Mouse (Mus musculus) hindbrain, embryonic 16.5 days (tissue): ENCODE measurements around the gene Ncln. TPM values are rescaled to one million over a fixed set of nuclear protein-coding genes. Genes with fewer than 3 reads are reported as not detected.
A peak's percentile ranks its signal among the peaks of the same experiment; 100 is the strongest.

ENCODE experiments used
- ATAC-seq: fragments of 200-750 bp; cut with Nextera tagmentation; 2 replicates; pipeline ENCODE4 v1.8.0; 2017; ENCODE audit warnings: moderate TSS enrichment, moderate library complexity
- H3K27ac ChIP-seq: fragments of 300-500 bp; sonication (generic); 2 replicates; pipeline ENCODE4 v1.5.1; 2014; ENCODE audit warnings: low read depth, mild to moderate bottlenecking, control low read depth, low read length, moderate library complexity
- H3K27me3 ChIP-seq: fragments of 300-500 bp; sonication (generic); replicated peaks from 2 replicates; pipeline ENCODE4 v1.6.1; 2014; ENCODE audit warnings: low read length; ENCODE audit not compliant: control insufficient read depth, insufficient read depth
- H3K36me3 ChIP-seq: fragments of 300-500 bp; sonication (generic); 2 replicates; pipeline ENCODE4 v1.6.1; 2014; ENCODE audit warnings: mild to moderate bottlenecking, low read length, moderate library complexity, mixed read lengths; ENCODE audit not compliant: control insufficient read depth, insufficient read depth
- H3K4me1 ChIP-seq: fragments of 300-500 bp; sonication (generic); 2 replicates; pipeline ENCODE4 v1.6.1; 2014; ENCODE audit warnings: low read depth, low read length; ENCODE audit not compliant: control insufficient read depth, insufficient read depth
- H3K4me2 ChIP-seq: fragments of 300-500 bp; sonication (generic); 2 replicates; pipeline ENCODE4 v1.6.1; 2014; ENCODE audit warnings: mild to moderate bottlenecking, low read length, control low read depth, moderate library complexity
- H3K4me3 ChIP-seq: fragments of 300-500 bp; sonication (generic); 2 replicates; pipeline ENCODE4 v1.5.1; 2014; ENCODE audit warnings: mild to moderate bottlenecking, low read length, control low read depth, moderate library complexity
- H3K9ac ChIP-seq: fragments of 300-500 bp; sonication (generic); 2 replicates; pipeline ENCODE4 v1.6.1; 2014; ENCODE audit warnings: low read depth, mild to moderate bottlenecking, control low read depth, low read length, moderate library complexity
- H3K9me3 ChIP-seq: fragments of 300-500 bp; sonication (generic); 2 replicates; pipeline ENCODE4 v1.6.1; 2014; ENCODE audit warnings: mild to moderate bottlenecking, low read length, moderate library complexity; ENCODE audit not compliant: control insufficient read depth
- WGBS: fragments of 180-500 bp; shearing (Covaris S2); extraction: QIAGEN DNeasy Blood & Tissue Kit; methylation state at CpG from one replicate; pipeline ENCODE4 v1.1.7; 2014; 5-methylcytosine and 5-hydroxymethylcytosine counted together
- polyA plus RNA-seq: library from polyadenylated mRNA; unstranded; fragments of >200 nt; fragmentation: Nextera tagmentation; extraction: Ambion mirVana; gene quantifications from 2 replicates; pipeline ENCODE4 v1.2.1, GENCODE M21; 2015

The Ncln gene
- 68.9 and 82.7 TPM in 2 replicates for polyA plus RNA-seq

DNA sequence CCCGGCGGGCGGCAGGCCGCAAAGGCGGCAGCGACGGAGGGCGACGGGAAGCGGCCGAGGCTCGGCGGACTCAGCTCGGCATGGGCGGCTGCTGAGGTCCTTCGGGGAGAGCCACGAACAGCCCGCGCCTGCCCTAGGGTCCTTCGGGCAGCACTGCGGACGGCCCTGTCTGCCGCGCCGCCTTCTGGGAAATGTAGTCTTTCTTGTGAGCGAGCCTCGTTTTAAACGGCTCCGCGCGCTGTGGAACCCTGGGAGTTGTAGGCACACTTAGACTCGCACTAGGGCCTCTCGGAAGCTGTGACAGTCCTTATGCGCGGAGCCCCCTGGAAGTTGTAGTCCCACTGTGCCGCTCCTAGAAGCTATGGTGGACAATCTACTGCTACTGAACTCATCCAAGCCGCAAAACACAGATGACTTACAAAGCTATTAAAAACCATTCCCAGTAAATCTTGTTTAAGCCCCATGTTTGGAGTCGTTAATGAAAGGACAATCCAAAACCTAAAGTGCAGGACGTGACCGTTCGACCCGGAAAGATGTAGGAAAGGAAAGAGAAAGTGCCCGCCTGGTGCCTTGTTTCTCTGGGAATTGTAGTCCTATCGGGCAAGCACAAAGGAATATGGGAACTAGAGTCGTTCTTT lies at the start of gene Ncln:
Gene Ncln, minus strand, starts transcription at position 129 of the 638 bp plus-strand sequence.
- Histone ChIP-seq H3K4me3 (peak within 1 kb of the TSS; percentile 77), H3K9ac (peak within 1 kb of the TSS; percentile 78), H3K4me2 (peak within 1 kb of the TSS; percentile 98), H3K36me3 (peaks cover 9% of the 10 kb centered on the region), H3K27ac (peak within 1 kb of the TSS; percentile 79), H3K27me3 (no peaks in the 10 kb centered on the region), H3K9me3 (no peaks in the 10 kb centered on the region), H3K4me1 (peaks cover 24% of the 10 kb centered on the region)
- WGBS = under 1% methylated on average over 45 of the region's 45 CpGs
- ATAC-seq = peak; percentile 97

DNA sequence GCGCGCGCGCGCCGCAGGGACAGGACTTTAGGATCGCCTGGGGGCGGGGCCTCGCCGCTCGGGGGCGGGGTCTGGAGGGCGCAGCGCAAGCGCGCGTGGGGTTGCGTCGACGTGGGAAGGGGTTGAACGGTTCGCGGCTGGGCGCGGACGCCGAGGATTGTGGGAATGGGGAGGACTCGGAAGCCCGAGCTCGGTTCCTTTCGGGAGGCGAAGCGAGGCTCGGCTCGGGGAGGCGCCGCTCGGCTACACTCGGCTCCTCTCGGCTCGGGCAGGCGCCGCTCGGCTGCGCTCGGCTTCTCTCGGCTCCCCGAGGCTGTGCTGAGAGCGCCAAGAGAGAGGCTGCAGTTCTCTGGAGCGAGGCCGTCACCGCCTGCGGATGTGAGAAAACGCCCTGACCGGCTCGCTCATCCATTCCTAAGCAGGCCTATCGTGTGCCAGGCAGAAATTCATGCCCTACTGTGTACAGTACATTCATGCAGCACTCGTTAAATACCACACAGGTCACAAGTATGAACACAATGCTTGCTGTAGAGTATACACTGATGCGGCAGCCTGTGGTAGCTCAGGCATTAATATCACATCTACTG lies 49.1 kb upstream of the Ncln start, which contains the start of gene Gna11:
Gene Gna11, minus strand, starts transcription at position 30 of the 587 bp plus-strand sequence.
- Histone ChIP-seq H3K9me3 (no peaks in the 10 kb centered on the region), H3K36me3 (no peaks in the 10 kb centered on the region), H3K4me3 (peak within 1 kb of the TSS; percentile 72), H3K4me2 (peak within 1 kb of the TSS; percentile 66), H3K4me1 (peaks cover 29% of the 10 kb centered on the region), H3K9ac (peak within 1 kb of the TSS; percentile 96), H3K27ac (peak within 1 kb of the TSS; percentile 92), H3K27me3 (no peaks in the 10 kb centered on the region)
- peak; percentile 97 for ATAC-seq
- under 1% methylated on average over 48 of the region's 59 CpGs for WGBS

DNA sequence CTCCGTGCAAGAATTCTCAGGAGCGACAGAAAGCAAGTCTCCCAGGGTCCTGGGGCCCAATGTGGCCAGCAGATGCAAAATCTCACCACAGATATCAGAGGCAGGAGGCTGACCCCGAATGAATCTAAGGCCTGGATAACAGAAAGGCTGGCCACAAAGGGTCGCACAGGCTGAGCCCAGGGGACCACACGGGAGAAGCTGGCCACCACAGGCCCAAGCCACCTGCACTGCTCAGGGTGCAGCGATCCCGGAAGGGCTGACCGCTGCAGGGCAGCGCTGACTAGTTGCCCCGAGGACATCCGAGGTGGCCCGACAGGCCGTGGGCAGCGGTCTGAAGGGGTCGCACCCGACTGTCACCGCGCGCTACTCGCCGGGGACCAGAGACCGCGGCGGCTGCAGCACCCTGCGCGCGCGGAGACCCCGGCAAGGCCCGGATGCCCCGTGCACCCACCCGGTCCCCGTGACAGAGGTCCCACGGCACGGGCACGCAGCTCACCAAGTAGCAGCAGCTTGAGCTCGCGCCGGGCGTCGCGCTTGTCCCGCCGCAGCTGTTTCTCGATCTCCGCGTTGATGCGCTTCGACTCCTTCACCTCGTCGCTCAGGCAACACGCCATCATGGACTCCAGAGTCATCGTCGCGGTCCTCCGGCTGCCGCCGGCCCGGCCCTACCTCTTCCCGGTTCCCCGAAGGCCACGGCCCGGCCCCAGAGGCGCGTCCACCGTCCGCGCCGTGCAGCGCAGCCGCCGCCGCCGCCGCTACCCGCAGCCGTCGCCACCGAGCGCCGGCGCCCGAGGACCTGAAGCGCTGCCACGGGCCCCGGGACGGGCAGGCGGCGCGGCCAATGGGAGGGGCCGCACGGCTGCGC lies 48.3 kb upstream of the Ncln start:
- Histone ChIP-seq H3K36me3 (no peaks in the 10 kb centered on the region), H3K27me3 (no peaks in the 10 kb centered on the region)

DNA sequence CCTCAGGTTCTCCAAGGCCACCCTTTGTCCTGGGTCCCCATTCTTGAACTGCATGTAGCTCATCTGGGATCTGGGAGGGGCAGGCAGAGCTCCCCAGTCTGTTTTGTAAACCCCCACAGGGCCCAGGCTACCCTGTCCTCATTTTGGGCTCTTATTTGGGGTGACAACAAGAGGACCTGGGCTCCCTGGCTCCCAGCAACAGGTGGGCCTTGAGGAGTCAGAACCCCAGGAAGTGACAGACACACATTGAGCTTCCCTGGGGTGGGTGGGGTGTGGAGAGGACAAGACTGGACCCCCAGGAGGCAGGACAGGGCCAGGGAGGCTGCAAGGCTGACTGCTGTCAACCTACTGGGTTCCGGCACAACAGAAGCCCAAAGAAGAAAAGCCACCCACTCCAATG lies 47.4 kb upstream of the Ncln start:
- H3K27ac ChIP-seq = no peak overlapping the region
- no peaks in the 10 kb centered on the region for H3K36me3 ChIP-seq
- no peaks in the 10 kb centered on the region for H3K27me3 ChIP-seq
- no peaks in the 10 kb centered on the region for H3K9me3 ChIP-seq
- peak overlapping the region; percentile 96 for H3K9ac ChIP-seq
- peaks cover 29% of the 10 kb centered on the region for H3K4me1 ChIP-seq
- H3K4me3 ChIP-seq = peak overlapping the region; percentile 72
- H3K4me2 ChIP-seq = peak overlapping the region; percentile 66
- WGBS = 70% methylated on average over 1 of the region's 1 CpGs
- no peak for ATAC-seq

More for the DNA sequence above, 48.3 kb upstream of the Ncln start:
- Histone ChIP-seq H3K9ac (peak overlapping the region; percentile 96), H3K4me1 (peaks cover 29% of the 10 kb centered on the region), H3K4me3 (peak overlapping the region; percentile 72), H3K27ac (peak overlapping the region; percentile 88), H3K9me3 (no peaks in the 10 kb centered on the region), H3K4me2 (peak overlapping the region; percentile 66)
- peak; percentile 35 for ATAC-seq
- under 1% methylated on average over 85 of the region's 93 CpGs for WGBS

DNA sequence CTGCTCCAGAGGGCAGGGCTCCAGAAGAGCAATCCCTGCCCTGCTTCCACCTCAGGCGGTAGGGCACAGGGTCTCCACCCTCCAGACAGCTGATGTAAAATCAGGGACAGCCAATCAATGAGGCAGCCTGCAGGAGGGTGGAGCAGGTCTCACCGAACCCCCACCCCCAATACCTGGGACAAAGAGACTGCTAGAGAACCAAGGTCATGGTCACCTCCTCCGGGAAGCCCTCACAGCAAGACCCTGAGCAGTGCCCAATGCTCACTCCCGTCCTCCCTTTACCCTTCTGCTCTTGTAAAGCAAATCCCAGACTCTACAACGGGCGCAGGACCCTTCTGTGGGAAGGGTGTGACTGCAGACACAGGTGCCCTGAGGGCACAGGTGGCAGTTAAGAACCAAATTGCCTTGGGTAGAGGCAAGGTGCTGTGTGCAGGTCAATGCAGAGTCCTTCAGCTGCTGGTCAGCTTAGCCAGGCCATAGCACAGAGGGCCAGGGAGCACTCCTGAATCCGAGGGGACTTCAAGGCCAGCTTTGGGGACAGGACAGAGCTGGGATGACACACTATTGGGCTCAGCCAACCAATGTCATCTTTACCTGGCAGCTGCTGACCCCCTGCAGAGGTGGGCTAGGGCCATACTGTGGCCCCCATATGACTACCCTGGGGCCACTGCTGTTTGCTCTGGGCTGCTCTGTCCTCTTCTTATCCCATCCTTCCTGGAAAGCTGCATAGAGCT lies 46.7 kb upstream of the Ncln start:
- H3K9me3 ChIP-seq = no peaks in the 10 kb centered on the region
- no peak for ATAC-seq
- no peaks in the 10 kb centered on the region for H3K27me3 ChIP-seq
- H3K4me3 ChIP-seq = peak overlapping the region; percentile 72; the same call in 1 of the 2 replicates
- H3K4me1 ChIP-seq = peaks cover 29% of the 10 kb centered on the region
- WGBS = 82% methylated on average over 7 of the region's 7 CpGs
- H3K9ac ChIP-seq = peak overlapping the region; percentile 96
- no peak overlapping the region for H3K27ac ChIP-seq
- H3K36me3 ChIP-seq = no peaks in the 10 kb centered on the region
- H3K4me2 ChIP-seq = peak overlapping the region; percentile 66

DNA sequence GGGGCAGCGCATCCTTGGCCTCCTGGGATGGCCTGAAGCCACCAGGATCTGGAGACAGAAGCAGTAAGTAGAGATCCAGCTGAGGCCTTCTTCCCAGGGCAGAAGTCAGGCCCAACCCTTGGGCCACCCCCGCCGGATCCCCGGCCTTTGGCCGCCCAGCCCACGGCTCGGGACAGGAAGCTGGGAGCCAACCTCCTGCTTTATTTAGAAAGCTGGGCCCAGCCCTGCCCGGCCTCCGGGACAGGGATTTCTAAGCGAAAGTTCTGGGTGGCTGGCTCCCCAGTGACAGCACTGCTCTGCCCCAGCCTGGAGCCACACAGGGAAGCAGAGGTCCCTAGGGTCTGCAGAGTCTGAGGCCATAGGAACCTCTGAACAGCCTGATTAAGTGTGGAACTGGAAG lies 45.6 kb upstream of the Ncln start:
- Histone ChIP-seq H3K9ac (0 out of 2 replicates have a peak overlapping the region, but pooled peaks have one; percentile 19), H3K27me3 (no peaks in the 10 kb centered on the region), H3K36me3 (no peaks in the 10 kb centered on the region), H3K4me2 (no peak overlapping the region), H3K9me3 (no peaks in the 10 kb centered on the region), H3K4me1 (peaks cover 29% of the 10 kb centered on the region), H3K27ac (no peak overlapping the region), H3K4me3 (no peak overlapping the region)
- ATAC-seq = no peak
- WGBS = 86% methylated on average over 10 of the region's 10 CpGs

DNA sequence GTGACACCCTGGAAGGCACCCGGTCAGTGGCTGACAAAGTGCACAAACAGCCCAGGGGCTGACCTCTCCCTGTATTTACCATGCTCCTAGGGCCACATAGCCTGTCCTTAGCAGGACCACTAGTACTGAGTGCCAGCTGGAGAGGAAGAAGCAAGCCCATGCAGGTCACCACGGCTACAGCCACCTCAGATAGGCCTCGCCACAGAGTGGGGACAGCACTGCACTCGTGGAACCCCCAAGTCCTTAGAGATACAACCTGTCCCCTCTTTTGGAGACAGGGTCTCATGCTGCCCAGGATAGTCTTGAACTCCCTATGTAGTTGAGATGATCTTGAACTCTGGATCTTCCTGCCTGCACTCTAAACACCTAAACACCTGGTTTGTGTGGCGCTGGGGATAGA lies 45.2 kb upstream of the Ncln start:
- no peaks in the 10 kb centered on the region for H3K9me3 ChIP-seq
- ATAC-seq = no peak
- WGBS = 82% methylated on average over 5 of the region's 5 CpGs
- no peak overlapping the region for H3K9ac ChIP-seq
- no peak overlapping the region for H3K4me3 ChIP-seq
- H3K27ac ChIP-seq = no peak overlapping the region
- H3K4me2 ChIP-seq = no peak overlapping the region
- no peaks in the 10 kb centered on the region for H3K27me3 ChIP-seq
- H3K36me3 ChIP-seq = no peaks in the 10 kb centered on the region
- H3K4me1 ChIP-seq = peaks cover 29% of the 10 kb centered on the region

DNA sequence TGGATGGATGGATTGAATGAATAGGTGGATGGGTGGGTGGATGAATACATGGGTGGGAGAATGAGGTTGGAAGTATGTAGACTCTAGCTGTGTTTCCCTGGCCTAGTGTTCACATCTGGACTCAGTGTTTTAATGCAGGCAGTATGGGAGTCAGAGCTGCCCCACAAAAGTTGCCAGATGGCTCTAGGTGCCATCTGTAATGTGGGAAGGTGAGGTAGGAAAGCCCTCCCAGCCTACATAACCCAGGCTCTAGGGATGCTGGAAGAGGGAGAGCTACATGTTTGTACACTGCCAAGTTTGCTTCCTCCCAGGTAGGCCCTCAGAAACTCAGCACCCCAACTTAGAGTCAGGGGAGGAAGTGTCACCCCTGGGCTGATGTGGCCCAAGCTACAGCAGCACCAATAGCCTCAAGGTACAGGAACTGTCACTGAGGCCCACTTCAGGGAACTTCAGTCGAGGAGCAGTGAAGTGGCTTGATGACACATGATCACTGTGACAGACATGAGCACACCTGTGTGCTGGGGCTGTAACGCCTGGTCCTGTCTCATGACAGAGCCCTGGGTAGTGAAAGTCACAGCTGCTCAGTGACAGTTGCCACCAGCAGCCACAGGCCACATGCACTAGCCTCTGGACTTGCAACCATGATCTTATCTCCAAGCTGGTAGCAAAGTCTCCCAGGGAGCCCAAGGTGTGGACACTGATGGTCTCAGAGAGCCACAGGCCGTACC lies 42.3 kb upstream of the Ncln start:
- 90% methylated on average over 3 of the region's 3 CpGs for WGBS
- H3K27ac ChIP-seq = no peak overlapping the region
- H3K4me3 ChIP-seq = no peak overlapping the region
- peaks cover 23% of the 10 kb centered on the region for H3K4me1 ChIP-seq
- no peak overlapping the region for H3K4me2 ChIP-seq
- H3K9me3 ChIP-seq = no peaks in the 10 kb centered on the region
- no peaks in the 10 kb centered on the region for H3K27me3 ChIP-seq
- no peaks in the 10 kb centered on the region for H3K36me3 ChIP-seq
- H3K9ac ChIP-seq = no peak overlapping the region
- ATAC-seq = no peak
